Mouse (Mus musculus) adrenal gland, postnatal 10 days (tissue): ENCODE data around the gene Mmp11. TPM values are rescaled to one million over a fixed set of nuclear protein-coding genes. Genes with fewer than 3 reads are reported as not detected.
"Not testable (repeated sequence)": the region's sequence is repeated elsewhere in the genome, so short reads cannot be mapped to it uniquely, and the experiment has no call there.

Experiments used
- DNase-seq: peaks from one replicate; pipeline ENCODE4 v3.0.0; 2021; ENCODE audit warnings: mixed read lengths
- total RNA-seq, 2 experiments: library from RNA; stranded (reverse); gene quantifications; 2 replicates each; pipeline ENCODE4 v1.2.3; 2021

The Mmp11 gene
- total RNA-seq, 2 experiments from 2014 or later: 6.6 to 14.6 TPM

DNA sequence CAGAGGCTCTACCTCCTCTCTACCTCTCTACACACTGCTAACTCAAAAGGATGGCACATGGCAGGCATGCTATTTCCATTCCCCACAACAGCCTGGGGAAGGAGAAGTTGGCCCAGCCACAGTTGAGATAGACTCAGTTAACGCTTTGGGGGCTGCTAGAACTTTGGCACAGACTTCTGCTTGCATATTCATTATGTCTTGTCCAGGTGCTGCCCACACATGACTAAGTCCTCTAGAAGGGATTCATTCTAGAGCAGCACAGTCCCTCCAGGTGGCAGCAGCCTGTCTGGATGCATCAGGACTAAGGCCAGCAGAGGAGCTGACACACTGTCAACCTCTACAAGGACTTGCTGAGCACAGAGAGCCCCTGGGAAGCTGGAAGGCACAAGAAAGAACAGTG is 40.1 kb downstream of the Mmp11 start:
- DNase-seq: no peak

DNA sequence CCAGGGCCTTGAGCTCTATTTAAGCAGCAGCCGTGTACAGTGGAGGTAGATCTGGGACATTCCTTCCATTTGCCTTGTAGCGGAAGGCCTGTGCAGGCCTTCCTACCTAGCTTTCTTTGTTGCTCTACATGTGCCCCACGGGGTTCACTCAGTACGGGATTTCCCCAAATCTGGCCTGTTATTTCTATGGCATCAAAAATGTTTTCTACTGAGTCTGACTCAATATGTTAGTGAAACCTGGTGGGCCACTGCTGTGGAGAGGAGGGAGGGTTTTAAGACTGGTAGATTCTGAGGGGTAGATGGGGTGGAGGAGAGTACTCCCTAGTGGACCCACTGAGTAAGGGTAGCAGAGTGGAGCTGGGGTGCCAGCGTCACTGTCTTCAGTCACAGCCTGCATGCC is 40.6 kb downstream of the Mmp11 start:
- no peak for DNase-seq

DNA sequence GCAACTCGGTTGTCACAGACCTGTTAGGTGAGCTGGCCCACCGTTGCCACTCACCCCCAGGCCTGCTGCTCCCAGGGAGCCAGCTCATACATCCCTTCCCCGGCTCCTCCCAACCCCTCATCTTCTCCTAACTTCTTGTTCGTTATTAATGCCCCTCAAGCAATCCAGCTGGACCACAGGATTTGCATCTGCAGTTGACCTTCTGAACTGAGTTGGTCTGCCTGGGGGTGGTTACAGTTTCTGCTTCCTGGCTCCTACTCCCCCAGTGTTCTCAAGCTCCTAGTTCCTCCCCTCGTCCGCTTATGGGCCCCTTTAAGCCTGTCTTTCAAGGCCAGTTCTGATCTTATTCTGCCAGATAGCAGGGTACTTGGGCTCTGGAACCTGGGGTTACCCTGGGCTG is 41.7 kb downstream of the Mmp11 start:
- no peak for DNase-seq

DNA sequence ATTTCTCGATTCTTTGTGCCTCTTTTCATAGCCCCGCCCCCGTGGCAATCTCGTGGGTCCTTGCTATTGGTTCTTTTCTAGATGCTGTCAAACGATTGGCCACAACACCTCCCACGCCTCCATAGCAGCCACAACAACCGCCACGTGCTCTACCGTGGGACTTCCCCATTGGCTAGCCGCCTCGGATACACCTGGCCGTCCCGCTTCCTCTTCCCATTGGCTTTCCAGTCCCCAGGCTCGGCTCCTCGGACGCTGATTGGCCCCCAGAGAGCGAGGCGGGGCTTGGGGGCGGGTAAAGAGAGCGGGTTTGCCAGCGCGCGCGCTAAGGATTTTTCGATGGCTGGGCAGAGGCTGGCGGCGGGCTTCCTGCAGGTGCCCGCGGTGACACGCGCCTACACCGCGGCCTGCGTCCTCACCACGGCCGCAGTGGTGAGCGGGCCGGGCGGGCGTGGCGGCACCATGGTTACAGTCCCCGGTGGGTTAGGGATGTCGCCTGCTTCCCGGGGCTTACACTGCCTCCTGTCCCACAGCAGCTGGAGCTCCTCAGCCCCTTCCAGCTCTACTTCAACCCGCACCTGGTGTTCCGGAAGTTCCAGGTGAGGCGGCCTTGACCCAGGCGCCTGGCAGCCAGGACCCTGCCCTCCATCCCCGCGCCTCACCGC is 43.1 kb downstream of the Mmp11 start, which contains the start of gene Derl3:
Gene Derl3, plus strand, starts transcription at position 325 of the 662 bp plus-strand sequence.
- peak; percentile 94 for DNase-seq

DNA sequence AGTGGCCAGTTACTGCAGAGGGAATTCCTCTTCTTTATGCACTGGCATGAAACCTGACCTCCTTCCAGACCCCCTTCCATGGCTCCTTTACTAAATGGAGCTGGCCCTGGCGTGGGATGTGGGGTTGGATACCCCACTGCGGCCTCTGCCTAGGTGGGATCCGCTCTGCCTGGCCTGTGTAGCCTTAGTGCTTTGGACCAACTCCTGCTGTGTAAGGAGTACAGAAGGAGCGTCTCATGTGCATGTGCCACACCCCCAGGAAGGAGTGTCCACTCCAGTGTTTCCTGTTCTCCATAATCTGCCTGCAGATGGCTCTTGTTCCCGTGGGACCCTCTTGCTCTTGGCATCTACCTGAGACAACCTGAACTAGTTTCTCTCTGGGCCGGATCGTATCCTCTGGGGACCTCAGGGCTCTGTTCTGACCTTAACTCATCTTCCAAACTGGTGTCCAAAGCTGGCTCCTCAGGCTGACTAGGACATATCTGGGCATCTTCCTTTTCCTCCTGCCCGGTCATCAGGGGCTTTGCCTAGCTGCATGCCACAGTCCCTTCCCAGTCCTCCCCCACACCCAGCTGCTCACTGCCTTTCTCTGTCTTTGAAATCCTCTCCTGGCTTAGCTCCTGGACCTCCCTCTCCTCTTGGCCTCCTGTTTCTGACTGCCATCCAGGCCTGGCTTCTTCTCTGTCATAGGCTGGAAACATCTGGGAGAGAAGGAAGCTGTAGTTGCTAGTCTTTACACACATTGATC is 46.7 kb downstream of the Mmp11 start:
- DNase-seq: no peak

DNA sequence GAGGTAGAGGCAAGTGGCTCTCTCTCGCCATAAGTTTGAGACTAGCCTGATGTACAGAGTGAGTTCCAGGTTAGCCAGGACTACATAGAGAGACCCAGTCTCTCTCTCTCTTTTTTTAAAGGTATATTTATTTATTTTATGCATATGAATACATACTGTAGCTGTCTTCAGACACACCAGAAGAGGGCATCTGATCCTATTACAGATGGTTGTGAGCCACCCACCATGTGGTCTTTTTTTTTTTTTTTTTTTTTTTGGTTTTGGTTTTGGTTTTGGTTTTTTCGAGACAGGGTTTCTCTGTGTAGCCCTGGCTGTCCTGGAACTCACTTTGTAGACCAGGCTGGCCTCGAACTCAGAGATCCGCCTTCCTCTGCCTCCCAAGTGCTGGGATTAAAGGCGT is 48.8 kb downstream of the Mmp11 start:
- not testable (repeated sequence) for DNase-seq

DNA sequence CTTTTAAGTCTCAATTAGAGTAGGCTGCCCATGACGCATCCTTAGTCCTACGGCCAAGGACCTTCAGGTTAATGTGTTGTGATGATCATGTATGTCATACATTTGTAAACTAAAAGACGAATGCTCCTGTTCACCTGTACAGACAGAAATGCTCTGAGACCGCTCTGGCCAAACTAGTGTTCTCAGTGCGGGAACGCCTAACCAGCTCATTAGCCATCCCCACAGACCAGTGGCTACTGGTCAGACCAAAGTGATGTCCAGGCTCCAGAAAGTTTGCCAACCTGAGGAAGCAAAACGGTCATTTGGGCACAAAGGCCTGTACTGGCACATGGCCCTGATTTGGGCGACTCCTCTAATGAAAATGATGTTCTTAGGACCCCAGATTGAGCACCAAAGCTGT is 51.6 kb downstream of the Mmp11 start:
- no peak for DNase-seq

DNA sequence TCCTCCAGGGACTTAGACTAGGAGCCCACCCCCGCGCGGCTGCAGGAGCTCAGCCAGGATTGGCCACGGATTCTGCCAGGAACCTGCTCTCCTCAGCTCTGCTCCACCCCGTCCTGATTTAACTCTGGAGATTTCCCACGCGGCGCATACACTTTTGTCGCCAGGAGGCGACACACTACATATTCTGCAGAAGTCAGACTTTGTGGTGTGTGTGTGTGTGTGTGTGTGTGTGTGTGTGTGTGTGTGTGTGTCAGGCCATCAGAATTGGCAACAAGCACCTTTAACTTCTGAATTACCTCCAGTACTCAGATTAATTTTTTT is 53.1 kb downstream of the Mmp11 start:
- DNase-seq: peak; percentile 84

DNA sequence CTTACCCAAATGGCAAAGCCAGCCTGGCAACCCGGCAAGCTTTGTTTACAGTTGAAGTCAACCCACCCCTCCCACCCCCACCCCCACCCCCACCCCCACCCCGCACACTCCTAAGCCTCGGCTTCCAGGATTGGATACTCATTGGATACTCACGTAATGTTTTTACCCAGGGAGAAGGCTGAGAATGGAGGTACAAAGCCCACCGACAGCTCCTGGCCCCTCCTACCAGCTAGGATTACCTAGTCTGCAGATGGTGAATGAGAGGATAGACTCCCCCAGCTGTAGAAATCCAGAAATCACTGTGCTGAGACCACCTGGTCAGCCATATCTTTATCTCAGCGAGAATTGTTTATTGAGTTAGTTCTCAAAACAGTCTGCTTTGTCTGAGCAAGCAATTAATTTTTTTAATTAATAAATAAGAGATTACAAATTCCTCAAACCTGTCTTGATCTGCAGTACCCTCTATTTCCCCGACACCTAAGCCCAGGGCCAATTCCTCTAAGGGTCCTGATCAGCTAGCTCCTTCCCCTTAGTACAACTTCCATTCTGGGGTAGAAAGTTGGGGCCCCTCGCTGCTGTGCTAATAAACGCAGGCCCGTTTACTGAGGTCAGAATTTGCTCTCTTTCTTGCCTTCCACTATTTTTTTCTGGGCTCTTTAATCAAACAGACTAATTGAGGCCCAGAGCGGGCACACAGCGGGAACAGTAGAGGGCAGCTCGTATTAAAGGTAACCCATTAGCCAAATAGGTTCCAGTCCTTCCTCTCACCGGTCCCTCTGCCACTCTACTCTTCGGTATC is 53.7 kb downstream of the Mmp11 start:
- DNase-seq: no peak

DNA sequence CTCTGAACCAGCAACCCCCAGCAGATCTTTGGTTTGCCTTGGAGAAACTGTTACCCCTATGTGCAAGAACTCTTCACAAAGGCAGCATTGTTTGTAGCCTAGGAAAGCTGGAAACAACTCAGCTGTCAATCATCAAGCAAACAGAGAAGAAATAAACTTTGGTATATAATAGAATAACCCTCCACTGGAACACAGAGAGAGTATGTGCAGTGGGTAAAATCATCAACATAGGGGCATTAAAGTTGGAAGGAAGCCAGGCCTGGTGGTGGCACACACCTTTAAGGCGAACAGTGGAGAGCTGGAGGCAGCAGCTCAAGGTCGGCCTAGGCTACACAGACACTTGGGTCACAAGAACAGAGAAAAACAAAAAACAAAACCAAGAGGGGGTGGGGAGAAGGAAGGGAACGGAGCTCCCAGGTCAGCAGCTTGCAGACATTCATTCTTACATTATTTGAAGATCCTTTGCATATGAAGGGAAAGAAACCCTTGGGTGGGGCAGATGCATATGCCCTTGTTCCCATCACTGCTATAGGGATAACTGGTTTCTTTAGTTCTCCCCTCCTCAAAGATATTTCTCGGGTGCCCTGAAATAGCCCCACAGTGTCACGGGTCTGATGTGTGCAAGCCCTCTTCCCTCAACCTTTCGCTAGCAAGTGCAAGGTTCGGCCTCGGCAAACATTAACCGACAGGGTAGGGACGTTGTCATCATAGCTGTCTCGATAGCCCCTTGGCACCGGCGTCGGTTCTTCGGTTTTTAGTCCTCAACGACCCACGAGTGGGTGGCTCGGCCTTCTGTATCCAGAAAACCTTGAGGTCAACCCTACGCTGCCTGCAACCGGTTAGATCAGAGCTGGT is 54.5 kb downstream of the Mmp11 start:
- no peak for DNase-seq

DNA sequence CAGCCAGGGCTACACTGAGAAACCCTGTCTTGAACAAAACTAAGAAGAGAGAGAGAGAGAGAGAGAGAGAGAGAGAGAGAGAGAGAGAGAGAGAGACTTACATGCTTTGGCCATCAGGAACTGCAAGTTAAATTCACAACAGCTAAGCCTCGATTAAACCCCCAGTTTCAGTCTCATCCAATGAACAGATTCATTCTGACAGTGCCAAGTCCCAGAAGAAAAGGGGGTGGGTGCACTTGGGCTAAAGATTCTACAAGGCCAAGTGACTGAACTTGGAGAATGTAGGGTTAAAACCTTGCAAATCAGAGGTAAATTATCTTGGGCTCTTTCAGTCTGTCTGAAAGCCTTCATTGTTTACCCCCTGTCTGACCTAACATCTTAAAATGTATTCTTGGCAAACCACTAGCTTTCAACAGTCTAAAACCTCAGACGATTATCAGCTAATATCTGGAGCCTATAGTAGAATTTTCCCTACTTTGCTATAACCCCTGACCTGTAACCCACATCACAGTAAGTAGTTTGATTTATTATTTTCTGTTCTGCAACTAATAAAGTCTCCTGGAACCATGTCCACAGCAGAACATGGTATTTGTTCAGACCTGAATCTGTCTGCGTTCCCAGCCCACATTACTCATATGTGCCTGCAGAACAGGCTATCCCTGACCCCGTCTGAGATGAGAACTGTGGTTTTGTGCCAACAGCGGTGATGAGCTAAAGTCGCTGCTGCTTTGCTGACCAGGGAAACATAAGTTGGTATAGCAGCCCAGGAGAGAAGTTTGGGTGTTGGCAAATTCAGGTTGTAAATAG is 55.3 kb downstream of the Mmp11 start:
- peak; percentile 50 for DNase-seq

DNA sequence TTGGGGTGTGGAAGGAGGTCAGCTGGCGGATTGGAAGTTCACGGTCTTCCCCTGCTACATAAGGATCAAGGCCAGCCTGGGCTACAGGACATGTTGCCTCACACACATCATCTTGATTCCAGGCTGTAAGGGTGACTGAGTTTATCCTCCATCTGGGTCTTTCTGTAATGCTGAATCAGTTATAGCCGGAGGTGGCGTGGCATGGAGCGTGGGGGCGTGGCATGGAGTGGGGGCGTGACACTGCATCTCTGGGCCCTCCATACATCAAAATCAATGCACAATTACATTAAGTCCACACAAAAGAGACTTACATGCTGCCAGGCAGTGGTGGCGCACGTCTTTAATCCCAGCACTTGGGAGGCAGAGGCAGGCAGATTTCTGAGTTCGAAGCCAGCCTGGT is 55.9 kb downstream of the Mmp11 start:
- DNase-seq: no peak

DNA sequence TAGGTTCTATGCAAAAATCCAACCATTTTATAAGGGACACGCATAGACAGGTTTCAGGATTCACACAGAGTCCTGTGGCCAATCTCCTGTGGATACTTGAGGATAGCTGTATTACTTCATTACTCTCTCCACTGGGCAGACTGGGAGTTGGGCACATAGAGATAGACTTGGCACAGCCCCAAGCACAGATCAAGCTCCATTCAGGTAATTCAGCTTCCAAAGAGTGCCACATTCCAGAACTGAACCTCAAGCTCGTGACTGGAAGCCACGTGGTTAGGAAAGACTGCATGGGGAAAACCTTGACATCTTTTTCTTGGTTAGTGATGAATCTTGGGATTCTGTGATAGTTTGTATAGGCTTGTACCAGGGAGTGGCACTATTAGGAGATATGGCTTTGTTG is 57.5 kb downstream of the Mmp11 start:
- DNase-seq: no peak

DNA sequence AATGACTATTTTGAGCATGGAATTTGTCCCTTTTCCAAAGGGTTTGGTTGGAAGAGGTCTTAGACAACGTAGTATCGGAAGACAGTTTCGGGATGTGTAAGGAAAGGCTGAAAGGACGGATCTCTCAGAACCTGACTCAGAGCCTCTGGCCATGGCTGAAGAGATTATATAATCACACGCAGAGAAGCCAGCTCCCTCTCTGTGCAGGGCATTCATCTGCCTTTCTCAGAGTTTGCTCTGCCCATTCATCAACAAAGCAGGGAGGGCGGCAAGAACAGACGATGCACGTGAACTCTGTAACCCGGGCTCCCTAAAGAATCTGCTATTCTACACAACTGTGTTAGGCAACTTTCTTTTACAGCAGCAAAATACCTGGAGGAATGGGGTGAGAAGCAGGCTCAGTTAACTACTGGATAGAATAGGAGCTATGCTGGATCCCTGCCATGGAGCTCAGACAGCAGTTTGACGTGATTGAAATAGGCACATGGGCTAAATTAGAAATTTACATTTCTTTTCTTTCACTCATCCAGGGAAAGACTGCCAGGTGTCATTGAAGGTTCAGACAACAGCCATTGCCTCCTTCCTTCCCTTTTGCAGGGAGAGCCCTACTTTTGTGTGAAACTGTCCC is 62.6 kb downstream of the Mmp11 start:
- DNase-seq: peak; percentile 25

Other genes with a start within 250 kb of the Mmp11 start
- gene Cabin1, start 172.2 kb downstream of the Mmp11 start, total RNA-seq: 10 to 100 TPM; 27.1 to 39.2 TPM
- 100 to 1,000 TPM; 173 to 204 TPM for gene Ddt, start 163.1 kb downstream of the Mmp11 start, total RNA-seq
- not detected for gene Gm20441, start 155.5 kb downstream of the Mmp11 start, total RNA-seq
- 10 to 100 TPM; 18.7 to 21.5 TPM for gene Gstt3, start 155.1 kb downstream of the Mmp11 start, total RNA-seq
- gene Gstt1, start 137.9 kb downstream of the Mmp11 start, total RNA-seq: 10 to 100 TPM; 60.2 to 60.4 TPM
- 1 to 10 TPM in 1 of 2 experiments, under 1 TPM in 1; 0.36 to 1.0 TPM for gene Gstt4, start 114.0 kb downstream of the Mmp11 start, total RNA-seq
- gene Gstt2, start 99.1 kb downstream of the Mmp11 start, total RNA-seq: 10 to 100 TPM; 38.2 to 45.8 TPM
- gene Mif, start 76.3 kb downstream of the Mmp11 start, total RNA-seq: 100 to 1,000 TPM; 267 to 281 TPM
- gene Derl3, start 43.1 kb downstream of the Mmp11 start, total RNA-seq: 1 to 10 TPM in 1 of 2 experiments, under 1 TPM in 1; 0.91 to 1.3 TPM
- gene Smarcb1, start 14.9 kb downstream of the Mmp11 start, total RNA-seq: 10 to 100 TPM; 70.4 to 73.0 TPM
- 1,000 to 10,000 TPM; 1,348 to 1,353 TPM for gene Chchd10, start 3.4 kb downstream of the Mmp11 start, total RNA-seq
- under 1 TPM; 0.48 to 0.51 TPM for gene Gm867, start 4.2 kb upstream of the Mmp11 start, total RNA-seq
- gene Vpreb3, start 6.6 kb upstream of the Mmp11 start, total RNA-seq: 1 to 10 TPM; 1.1 to 1.2 TPM
- not detected for gene Gm5134, start 18.0 kb upstream of the Mmp11 start, total RNA-seq
- gene Zfp280b, start 96.2 kb upstream of the Mmp11 start, total RNA-seq: 10 to 100 TPM in 1 of 2 experiments, 1 to 10 TPM in 1; 9.0 to 11.0 TPM
- not detected for gene Slc5a4b, start 174.5 kb upstream of the Mmp11 start, total RNA-seq
- not detected for gene Slc5a4a, start 211.0 kb upstream of the Mmp11 start, total RNA-seq